Mouse (Mus musculus) embryo, embryonic 11 days (tissue): ENCODE data around the gene Stambpl1.

ENCODE experiments used
- DNase-seq: peaks from one replicate; pipeline ENCODE4 v3.0.0-alpha.2; 2015

The Stambpl1 gene

GRCm38 (mm10) chr19:34287656-34288415 lies 95.8 kb downstream of the Stambpl1 start:
- DNase-seq = no peak

GRCm38 (mm10) chr19:34288696-34289095 lies 96.7 kb downstream of the Stambpl1 start:
- no peak for DNase-seq
